Mouse (Mus musculus): Measurements from ENCODE around the gene Aox1. TPM values are rescaled to one million over a fixed set of nuclear protein-coding genes. Genes with fewer than 3 reads are reported as not detected.

Gene Aox1
- polyA plus RNA-seq, 1 experiment: 4.1 TPM

DNA sequence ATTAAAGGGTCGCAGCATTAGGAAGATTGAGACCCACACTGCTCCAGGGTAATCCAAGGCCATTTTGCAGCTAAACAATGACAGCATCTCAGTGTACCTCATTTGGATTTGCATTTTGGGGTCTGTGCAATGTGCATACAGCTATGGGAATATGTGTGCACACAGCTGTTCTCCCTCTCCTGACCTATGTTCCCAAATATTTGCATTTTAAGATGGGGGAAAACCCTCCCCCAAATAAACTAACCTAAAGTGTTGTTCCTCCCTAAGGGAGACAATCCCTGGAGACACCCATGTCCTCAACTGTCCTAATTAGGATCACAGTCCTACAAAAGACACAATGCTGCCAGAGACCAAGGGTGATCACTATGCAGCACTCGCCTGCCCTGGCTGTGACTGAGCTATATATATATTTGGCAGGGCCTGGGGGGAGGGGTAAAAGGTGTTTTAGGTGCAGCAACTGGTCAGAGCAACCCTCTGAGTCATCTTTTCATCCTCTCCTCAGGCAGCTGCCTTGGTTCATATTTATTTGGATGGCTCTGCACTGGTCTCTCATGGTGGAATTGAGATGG lies 62.3 kb downstream of the Aox1 start:
- no peak overlapping the region for H3K4me3 ChIP-seq (ENCODE audit: insufficient read depth, low read length)
- no peak for TF ChIP-seq CTCF (IDR thresholded peaks at IDR 0.05; ENCODE audit: borderline replicate concordance, insufficient read depth, low read length)
- no peak for TF ChIP-seq POLR2A (IDR thresholded peaks at IDR 0.05; ENCODE audit: low read depth, low read length)
- H3K27ac ChIP-seq (ENCODE audit: insufficient read depth, low read length): no peak overlapping the region
- H3K4me1 ChIP-seq (ENCODE audit: control insufficient read depth, insufficient read depth, low read length): no peaks in the 10 kb centered on the region

DNA sequence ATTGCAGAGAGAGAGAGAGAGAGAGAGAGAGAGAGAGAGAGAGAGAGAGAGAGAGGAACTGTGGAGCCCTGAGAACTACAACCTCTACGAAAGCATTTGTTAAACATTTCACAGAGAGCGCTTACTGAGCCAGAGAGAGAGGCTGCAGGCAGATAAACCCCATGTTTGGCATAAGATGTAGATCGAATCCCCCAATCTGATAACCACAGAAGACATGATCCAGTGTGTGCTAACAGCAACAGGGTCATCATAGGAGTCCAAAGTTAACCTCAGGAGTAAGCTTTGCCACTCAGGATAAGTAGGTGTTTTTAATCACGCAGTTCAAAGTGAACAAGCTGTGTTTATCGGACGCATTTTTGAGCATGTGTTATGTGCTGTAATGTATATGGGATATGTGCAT lies 67.6 kb downstream of the Aox1 start:
- TF ChIP-seq CTCF (IDR thresholded peaks at IDR 0.05; ENCODE audit: borderline replicate concordance, insufficient read depth, low read length) (no peak), POLR2A (IDR thresholded peaks at IDR 0.05; ENCODE audit: low read depth, low read length) (no peak)
- H3K27ac ChIP-seq (ENCODE audit: insufficient read depth, low read length): no peak overlapping the region
- no peaks in the 10 kb centered on the region for H3K4me1 ChIP-seq (ENCODE audit: control insufficient read depth, insufficient read depth, low read length)
- H3K4me3 ChIP-seq (ENCODE audit: insufficient read depth, low read length): no peak overlapping the region

DNA sequence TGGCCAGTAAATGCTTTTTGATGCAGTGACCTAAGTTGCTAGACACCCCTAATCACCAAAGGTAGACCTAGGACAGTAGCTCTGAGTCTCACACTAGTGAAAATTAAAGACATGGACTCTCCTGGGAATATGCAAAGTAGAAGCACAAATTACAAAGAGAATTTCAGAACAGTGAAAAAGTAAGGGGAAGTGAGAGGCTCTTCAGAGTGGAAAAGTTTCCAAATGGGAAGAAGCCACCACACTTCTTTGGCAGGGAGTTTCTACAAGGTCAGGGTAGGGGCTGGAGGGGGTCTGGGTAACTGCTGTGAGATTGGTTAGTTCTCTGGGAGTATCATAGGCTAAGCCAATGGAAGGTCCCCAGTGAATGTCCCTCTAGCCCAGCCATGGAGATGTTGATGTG lies 69.4 kb downstream of the Aox1 start:
- H3K27ac ChIP-seq (ENCODE audit: insufficient read depth, low read length): no peak overlapping the region
- TF ChIP-seq POLR2A (IDR thresholded peaks at IDR 0.05; ENCODE audit: low read depth, low read length) (no peak), CTCF (IDR thresholded peaks at IDR 0.05; ENCODE audit: borderline replicate concordance, insufficient read depth, low read length) (no peak)
- H3K4me3 ChIP-seq (ENCODE audit: insufficient read depth, low read length): no peak overlapping the region
- no peaks in the 10 kb centered on the region for H3K4me1 ChIP-seq (ENCODE audit: control insufficient read depth, insufficient read depth, low read length)

DNA sequence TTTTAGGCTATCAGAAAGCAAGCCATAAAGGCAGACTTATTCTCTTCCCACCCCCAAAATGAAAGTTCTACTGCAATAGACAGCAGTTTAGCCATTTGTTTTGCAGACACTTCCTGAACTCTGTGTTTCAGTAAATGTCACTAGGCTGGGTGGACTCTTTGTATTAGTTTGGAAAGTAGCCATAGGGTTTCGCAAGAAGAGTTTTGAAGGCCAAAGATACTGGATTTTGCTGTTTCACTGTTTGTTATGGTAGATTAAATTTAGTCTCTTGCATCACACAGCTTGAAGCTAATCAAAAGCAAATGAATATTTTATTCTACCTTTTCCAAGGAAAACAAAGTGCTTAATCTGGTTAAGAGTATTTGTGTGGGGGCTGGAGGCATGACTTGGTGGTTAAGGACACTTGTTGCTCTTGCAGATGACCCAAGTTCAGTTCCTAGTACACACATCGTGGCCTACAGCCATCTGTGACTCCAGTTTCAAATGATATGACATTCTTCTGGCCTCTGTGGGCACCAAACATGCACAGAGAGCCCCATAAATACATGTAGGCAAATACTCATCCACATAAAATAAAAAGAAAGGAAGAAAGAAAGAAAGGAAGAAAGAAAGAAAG lies 71.9 kb downstream of the Aox1 start:
- peak overlapping the region; percentile 50 for H3K27ac ChIP-seq (ENCODE audit: insufficient read depth, low read length)
- no peaks in the 10 kb centered on the region for H3K4me1 ChIP-seq (ENCODE audit: control insufficient read depth, insufficient read depth, low read length)
- H3K4me3 ChIP-seq (ENCODE audit: insufficient read depth, low read length): no peak overlapping the region
- TF ChIP-seq CTCF (IDR thresholded peaks at IDR 0.05; ENCODE audit: borderline replicate concordance, insufficient read depth, low read length) (no peak), POLR2A (IDR thresholded peaks at IDR 0.05; ENCODE audit: low read depth, low read length) (no peak)

DNA sequence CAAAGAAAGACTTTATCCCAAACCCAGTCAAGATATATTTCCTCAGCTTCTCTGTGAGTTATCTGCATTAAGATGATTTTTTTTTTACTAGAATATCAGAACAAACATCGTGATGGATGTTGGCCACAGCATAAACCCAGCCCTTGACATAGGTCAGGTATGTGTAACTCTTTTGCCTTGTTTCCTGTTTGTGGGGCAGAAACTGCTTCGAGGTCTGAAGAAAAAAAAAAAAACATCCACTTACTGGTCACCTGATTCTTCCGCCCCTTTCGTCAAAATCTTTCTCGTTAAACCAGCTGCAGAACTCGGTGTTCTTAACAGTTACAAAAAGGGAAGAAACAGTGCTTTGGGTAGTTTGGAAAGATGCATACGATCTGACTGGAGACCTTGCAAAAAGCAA lies 72.8 kb downstream of the Aox1 start:
- TF ChIP-seq POLR2A (IDR thresholded peaks at IDR 0.05; ENCODE audit: low read depth, low read length) (no peak), CTCF (IDR thresholded peaks at IDR 0.05; ENCODE audit: borderline replicate concordance, insufficient read depth, low read length) (no peak)

DNA sequence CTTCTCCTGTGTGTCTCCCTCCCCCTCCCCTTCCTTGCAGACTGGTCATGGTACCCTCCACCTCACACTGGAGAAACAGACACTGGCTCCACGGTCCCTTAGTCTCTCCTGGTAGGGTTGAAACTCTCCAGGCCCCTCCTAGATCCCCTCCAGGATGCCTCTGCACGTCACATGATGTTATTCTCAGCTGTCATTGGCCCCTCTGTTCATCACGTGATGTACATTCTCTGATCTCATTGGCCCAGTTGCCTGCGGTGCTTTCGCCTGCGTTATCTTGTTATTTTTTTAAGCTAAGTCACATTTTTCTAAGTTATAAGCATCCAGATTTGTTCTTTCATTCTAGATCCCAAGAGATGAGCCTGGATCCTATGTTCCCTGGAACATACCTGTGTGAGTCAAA lies 76.0 kb downstream of the Aox1 start:
- Histone ChIP-seq H3K4me1 (ENCODE audit: control insufficient read depth, insufficient read depth, low read length) (no peaks in the 10 kb centered on the region), H3K4me3 (ENCODE audit: insufficient read depth, low read length) (no peak overlapping the region), H3K27ac (ENCODE audit: insufficient read depth, low read length) (no peak overlapping the region)
- TF ChIP-seq CTCF (IDR thresholded peaks at IDR 0.05; ENCODE audit: borderline replicate concordance, insufficient read depth, low read length) (no peak), POLR2A (IDR thresholded peaks at IDR 0.05; ENCODE audit: low read depth, low read length) (no peak)

More for the DNA sequence above, 72.8 kb downstream of the Aox1 start:
- no peak overlapping the region for H3K27ac ChIP-seq (ENCODE audit: insufficient read depth, low read length)
- no peak overlapping the region for H3K4me3 ChIP-seq (ENCODE audit: insufficient read depth, low read length)
- H3K4me1 ChIP-seq (ENCODE audit: control insufficient read depth, insufficient read depth, low read length): no peaks in the 10 kb centered on the region

DNA sequence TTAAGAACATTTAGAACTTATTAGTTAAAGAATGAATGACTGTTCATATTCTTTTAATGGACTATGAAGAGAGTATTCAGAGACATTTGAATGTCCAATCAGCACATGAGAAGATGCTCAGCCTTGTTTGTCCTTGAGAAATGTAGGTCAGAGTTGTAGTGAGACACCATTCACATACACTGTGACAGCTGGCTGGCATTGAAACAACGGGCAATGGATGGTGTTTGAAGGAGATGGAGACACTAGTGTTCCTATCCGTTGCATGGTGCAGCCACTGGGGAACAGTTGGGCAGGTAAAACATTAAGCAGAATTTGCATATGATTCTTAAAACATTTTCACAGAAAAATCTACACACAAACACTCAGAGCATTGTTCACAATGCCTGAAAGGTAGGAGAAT lies 77.3 kb downstream of the Aox1 start:
- no peak for TF ChIP-seq CTCF (IDR thresholded peaks at IDR 0.05; ENCODE audit: borderline replicate concordance, insufficient read depth, low read length)
- TF ChIP-seq POLR2A (IDR thresholded peaks at IDR 0.05; ENCODE audit: low read depth, low read length): no peak
- H3K4me3 ChIP-seq (ENCODE audit: insufficient read depth, low read length): no peak overlapping the region
- no peaks in the 10 kb centered on the region for H3K4me1 ChIP-seq (ENCODE audit: control insufficient read depth, insufficient read depth, low read length)
- H3K27ac ChIP-seq (ENCODE audit: insufficient read depth, low read length): no peak overlapping the region

DNA sequence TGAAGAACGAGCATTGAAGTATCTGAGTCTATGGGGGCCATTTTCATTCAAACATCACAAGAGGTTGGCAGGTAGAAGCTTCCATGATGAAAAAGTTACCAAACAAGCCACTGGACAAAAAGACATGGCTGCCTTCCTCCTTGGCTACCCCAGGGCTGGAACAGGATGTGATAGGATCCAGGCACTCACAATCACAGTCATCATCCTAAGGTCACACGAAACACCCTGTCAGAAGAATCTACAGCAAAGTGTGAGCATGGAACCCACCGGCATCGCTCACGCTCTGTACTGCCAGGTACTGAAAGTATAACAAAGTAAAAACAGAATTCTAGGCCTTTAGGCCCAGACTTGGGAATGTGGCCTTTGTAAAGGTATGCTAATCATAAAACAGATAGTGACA lies 80.5 kb downstream of the Aox1 start:
- H3K27ac ChIP-seq (ENCODE audit: insufficient read depth, low read length): no peak overlapping the region
- H3K4me3 ChIP-seq (ENCODE audit: insufficient read depth, low read length): no peak overlapping the region
- H3K4me1 ChIP-seq (ENCODE audit: control insufficient read depth, insufficient read depth, low read length): no peaks in the 10 kb centered on the region
- TF ChIP-seq CTCF (IDR thresholded peaks at IDR 0.05; ENCODE audit: borderline replicate concordance, insufficient read depth, low read length) (no peak), POLR2A (IDR thresholded peaks at IDR 0.05; ENCODE audit: low read depth, low read length) (no peak)

DNA sequence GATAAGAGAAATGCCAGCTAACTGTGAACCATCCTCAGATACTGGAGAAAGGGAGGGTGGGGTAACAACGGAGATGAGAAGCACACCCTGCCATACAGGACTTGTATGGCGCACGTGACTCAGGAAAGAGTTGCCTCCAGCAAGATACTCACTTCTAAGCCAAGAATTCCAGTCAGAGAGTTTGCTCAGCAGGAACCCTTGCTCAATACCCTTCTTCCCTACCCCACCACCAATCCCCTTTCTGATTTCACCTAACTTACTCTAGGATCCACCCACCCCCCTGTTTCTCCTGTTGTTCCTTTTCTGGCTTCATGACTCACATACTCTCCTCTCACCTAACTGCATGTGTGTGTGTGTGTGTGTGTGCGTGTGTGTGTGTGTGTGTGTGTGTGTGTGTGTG lies 81.6 kb downstream of the Aox1 start:
- no peak for TF ChIP-seq POLR2A (IDR thresholded peaks at IDR 0.05; ENCODE audit: low read depth, low read length)
- TF ChIP-seq CTCF (IDR thresholded peaks at IDR 0.05; ENCODE audit: borderline replicate concordance, insufficient read depth, low read length): no peak
- Histone ChIP-seq H3K27ac (ENCODE audit: insufficient read depth, low read length) (no peak overlapping the region), H3K4me1 (ENCODE audit: control insufficient read depth, insufficient read depth, low read length) (no peaks in the 10 kb centered on the region), H3K4me3 (ENCODE audit: insufficient read depth, low read length) (no peak overlapping the region)

DNA sequence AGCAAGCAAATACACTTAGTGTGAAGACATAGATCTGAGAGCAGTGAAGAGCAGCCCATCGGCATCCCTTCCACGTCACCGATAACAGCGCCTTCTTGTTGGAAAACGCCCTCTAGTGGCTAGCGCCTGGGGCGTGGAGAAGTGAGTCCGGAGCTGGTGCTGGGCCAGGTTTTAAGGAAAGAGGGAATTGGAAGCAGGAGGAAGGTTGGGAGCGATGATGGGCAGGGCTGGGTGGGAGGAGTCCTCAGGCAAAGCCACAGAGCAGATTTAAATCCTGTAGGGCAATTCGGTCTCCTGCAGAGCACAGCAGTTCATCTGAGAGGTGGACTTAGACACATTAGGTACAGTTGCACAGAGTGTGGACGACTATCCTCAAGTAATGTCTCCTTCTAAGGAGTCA lies 83.1 kb downstream of the Aox1 start, which contains the start of gene Aox3:
Gene Aox3 (plus strand): TSS at position 251 of the 400 bp plus-strand sequence.
- Histone ChIP-seq H3K4me3 (ENCODE audit: insufficient read depth, low read length) (no peak within 1 kb of the TSS), H3K4me1 (ENCODE audit: control insufficient read depth, insufficient read depth, low read length) (no peaks in the 10 kb centered on the region), H3K27ac (ENCODE audit: insufficient read depth, low read length) (no peak within 1 kb of the TSS)
- TF ChIP-seq POLR2A (IDR thresholded peaks at IDR 0.05; ENCODE audit: low read depth, low read length) (no peak), CTCF (IDR thresholded peaks at IDR 0.05; ENCODE audit: borderline replicate concordance, insufficient read depth, low read length) (peak; percentile 77)
